Mouse (Mus musculus): Measurements from ENCODE around the gene Ttll5.
A peak's percentile ranks its signal among the peaks of the same experiment; 100 is the strongest.

Gene Ttll5

DNA sequence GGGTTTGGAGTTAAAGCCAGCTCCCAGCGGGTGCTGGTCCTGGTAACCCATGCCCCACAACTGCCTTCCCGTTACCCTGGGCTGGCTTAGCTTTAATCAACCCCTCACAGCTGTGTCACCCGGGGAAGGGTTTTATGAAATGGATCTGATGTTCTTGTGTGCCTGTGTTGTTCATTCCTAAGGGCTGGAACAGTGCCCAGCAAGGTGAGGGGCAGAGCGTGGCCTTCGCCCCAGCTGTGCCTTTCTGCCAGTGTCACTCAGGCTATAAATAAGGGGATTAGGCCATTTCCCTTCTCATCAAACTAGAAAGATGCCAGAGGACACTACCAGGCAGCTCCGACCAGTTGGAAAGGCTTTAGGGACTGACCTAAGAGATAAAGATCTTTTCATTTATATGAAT is 225.4 kb downstream of the Ttll5 start:
- DNase-seq (ENCODE audit: low read depth, low spot score), result peak; percentile 27

DNA sequence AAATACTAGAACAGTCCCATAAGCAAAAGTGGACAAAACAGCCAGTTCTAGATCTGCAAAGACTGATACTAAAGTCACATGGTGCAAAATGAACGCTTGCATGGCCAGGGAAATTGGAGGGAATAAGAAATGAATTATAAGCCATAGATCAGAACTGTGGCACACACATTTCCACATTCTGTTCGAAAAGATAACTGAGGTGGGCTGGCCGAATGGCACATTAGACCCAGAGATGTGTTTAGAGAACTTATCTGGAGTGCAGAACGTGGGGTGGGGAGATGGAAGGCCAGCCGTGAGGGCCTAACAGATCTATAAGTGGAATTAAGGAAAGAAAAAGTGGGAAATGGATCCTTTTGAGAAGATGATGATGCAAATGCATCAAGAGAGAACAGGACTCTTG is 227.0 kb downstream of the Ttll5 start:
- DNase-seq (ENCODE audit: low read depth, low spot score), result no peak

DNA sequence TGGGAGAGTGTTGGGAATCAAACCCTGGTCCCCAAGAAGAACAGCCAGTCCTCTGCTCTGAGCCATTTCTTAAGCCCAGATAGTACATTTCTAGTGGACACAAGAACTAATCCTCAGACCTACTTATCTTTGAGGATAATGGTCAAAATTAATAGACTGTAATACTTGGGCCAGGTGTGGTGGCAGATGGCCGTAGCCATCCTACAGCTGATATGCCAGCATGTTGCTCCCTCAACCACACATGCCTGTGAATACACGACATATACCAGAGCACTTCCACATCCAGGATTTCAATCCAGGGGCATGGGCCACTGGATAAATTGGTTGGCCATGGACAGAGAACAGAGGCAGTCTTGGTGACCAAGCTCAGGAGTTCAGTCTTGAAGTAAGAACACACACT is 230.8 kb downstream of the Ttll5 start:
- no peak for DNase-seq (ENCODE audit: low read depth, low spot score)

DNA sequence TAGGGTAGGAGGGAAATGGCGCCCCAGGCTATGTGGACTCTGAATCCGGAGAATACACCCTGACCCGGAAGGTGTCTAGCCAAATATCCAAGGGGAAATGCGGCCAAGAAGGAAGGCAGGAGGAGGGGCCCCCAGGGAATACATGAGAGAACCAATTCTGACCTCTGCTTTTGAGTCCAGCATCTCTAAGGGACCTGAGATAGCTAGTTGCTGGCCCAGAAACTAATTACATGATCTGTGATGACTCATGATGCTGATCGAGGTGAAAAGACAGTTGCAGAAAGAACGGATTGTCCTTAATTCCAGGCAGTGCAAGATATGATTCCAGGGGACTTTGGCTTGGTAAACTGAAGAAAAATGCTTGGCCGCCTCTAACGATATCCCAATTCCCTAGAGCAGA is 232.5 kb downstream of the Ttll5 start:
- peak; percentile 73 for DNase-seq (ENCODE audit: low read depth, low spot score)

DNA sequence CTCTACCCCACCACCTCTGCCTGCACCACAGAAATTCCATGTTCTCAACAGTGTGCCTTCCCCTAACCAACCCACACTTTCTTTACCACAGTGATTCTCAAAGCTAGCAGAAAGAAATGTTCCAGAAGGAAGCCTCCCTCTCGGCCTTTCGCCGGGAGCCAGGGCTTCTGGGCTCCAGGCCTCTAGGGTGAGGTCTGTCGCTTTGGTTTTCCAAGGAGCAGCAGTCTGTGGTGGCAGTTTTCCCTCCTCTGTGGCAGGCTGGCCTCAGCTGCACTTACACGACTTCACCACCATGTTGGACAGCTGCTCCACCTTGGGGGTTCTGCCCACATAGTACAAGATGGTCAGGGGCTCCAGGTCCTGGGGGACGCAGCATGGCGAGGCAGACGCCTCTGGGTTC is 233.1 kb downstream of the Ttll5 start:
- no peak for DNase-seq (ENCODE audit: low read depth, low spot score)

DNA sequence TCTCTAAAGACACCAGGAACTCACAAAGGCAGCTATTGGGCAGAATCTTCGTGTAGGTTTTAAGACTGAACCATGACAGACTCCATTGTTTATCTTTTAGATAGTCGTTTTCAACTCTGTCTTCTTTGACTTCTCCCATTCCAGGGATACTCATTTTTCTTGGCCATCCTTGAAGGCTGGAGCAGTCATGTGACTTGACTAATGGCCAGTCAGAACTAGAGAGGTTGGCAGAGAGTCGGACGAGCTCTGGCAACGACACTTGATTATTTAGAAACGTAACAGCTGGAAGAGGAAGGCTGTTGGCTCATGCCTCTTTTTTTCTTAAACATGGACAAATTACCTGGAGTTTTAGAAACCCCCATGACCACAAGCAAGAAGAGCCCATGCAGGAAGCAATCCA is 234.9 kb downstream of the Ttll5 start:
- DNase-seq (ENCODE audit: low read depth, low spot score), result no peak

DNA sequence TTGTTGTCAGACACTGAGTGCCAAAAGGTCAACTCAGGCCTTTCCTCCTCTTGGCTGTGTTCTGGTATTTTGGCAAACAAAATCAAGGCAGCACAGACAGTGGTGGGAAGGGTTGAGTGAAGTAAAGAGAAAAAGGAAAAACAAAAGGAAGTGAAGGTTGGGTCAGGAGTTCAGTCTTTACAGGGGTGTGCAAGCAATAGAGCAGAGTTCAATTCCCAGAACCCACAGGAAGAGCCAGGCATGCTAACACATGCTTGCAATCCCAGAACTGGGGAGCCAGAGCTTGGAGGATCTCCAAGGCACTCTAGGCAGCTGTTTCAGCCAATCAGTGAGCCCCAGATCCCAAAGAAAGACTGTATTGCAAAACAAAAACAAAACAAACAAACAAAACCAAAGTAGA is 240.3 kb downstream of the Ttll5 start:
- no peak for DNase-seq (ENCODE audit: low read depth, low spot score)

DNA sequence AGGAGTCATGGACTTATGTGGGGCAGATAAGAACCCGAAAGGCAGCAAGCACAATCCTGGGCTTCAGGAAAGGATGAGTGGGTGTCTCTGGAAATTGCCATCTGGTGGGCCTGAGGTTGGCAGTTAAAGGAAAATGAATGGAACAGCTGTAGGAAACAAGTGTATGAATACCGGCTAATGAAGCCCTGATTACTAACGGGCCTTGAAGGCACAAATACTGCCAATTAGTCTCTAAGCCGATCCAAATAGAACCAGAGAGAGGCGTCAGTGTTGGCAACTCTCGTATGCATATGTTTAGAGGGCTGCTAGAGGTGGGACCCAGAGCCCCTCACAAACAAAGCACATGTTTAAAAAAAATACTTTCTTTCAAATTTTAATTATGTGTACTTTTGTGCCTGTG is 247.0 kb downstream of the Ttll5 start:
- no peak for DNase-seq (ENCODE audit: low read depth, low spot score)

DNA sequence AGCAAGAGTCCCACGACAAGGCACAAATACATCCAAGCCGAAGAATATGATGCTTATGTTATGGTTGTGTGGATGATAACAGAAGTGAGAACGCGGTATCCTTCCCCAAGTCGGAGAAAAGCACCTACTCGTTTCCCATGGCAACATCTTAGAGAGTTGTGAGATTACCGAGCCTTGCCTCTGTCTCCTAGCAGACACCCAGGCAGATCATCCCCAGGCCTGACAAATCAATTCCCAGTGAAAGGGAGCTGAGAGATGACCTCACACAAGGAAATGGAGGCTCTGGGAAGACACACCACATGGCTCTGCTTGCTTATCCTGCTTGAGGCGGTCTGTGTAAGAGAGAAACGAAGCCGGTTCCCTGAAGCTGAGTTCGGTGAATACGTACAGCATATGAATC is 250.2 kb downstream of the Ttll5 start:
- DNase-seq (ENCODE audit: low read depth, low spot score), result no peak

DNA sequence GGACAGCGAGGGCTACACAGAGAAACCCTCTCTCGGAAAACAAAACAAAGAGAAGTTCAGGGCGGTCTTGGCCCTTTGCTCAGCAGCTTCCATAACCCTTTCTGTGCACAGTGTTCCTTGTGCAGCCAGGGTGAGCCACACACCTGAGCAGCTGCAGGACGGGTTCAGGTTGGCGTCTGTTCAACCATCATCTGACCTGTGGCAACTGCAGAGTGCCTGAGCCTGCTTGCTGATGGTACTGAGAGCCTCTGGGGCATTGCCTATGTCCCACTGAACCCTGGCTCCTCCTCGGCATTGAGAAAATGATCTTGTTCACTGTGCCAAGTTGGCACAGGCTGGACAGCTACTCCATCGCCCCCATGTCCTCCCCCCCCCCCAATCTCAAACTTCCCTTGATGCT is 250.9 kb downstream of the Ttll5 start:
- DNase-seq (ENCODE audit: low read depth, low spot score), result no peak

DNA sequence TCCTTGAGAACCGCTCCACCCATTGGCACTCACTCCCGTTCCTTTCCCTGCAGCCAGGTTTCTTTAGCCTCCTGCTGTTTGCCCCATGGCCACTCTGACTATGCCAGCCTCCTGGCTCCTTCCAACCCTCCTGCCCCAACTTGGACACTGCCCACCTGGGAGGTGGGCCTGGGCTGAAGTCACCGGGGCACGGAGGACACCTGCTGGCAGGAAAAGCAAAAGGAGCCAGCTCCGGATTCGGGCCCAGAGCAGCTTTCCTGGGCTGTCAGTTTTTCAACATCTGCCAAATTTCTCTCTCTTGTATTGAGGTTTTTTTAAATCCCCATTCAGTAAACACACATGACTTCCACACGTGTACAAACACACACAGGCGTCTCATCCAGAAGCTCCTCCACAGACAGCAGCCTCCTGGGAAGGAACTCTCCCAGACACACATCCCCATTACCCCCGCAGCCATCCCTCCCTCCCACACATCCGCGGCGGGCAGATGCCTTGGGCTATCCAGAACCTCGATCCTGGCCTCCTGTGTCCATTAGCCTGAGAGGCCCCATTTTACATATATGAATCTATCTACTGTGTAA is 252.0 kb downstream of the Ttll5 start:
- no peak for DNase-seq (ENCODE audit: low read depth, low spot score)

DNA sequence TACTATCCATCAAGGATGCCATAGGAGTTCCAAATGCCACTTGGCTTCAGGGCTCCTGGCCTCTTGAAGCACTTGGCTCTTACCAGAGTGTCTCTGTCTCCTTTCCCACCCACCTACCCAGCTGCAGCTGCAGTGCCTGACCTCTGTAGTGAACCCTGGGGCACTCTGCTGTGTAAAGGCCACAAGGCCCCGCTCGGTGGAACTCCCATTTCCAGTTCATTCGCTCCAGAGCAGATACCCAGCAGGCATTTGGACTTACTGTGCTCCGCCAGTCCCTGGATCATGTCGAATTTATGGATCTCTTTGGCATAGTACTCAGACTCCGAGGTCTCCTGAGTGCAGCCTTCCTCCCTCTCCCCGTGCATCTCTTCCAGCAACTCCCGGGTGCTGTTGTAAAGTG is 252.9 kb downstream of the Ttll5 start:
- no peak for DNase-seq (ENCODE audit: low read depth, low spot score)

DNA sequence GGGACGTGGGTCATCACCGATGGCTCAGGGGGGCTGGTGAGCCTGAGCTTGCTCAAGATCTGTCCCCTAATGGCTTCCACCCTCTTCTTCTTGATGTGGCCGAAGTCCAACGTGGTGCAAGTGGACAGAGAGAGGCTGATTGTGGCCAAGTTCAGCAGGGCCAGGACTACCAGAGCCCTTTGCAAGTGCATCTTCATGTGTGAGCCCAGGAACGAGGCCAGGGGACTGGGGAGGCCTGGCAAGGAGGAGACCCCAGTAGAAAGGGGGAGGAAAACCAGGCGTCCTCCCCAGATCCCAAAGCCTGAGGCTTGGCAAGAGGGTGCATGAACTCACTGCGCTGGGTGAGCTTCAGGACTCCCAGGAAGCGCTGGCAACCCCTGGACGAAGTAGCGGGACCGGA is 253.3 kb downstream of the Ttll5 start:
- no peak for DNase-seq (ENCODE audit: low read depth, low spot score)

DNA sequence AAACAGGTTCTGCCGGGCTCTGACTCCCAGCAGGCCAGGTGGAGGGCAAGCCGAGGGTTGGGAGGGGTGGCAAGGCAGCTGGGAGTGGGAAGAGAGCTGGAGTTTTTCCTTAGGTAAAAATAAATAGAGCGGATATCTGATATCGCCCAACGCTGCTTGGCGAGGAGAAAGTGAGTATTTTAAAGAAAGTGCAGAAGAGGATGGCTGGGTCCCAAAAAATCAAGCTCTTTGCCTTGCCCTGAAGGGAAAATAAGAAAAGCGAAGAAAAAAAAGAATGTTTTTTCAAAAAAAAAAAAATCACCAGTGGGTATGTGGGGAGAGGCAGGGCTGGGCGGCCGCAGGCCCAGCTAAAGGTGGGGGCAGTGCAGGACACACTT is 253.7 kb downstream of the Ttll5 start:
- no peak for DNase-seq (ENCODE audit: low read depth, low spot score)

DNA sequence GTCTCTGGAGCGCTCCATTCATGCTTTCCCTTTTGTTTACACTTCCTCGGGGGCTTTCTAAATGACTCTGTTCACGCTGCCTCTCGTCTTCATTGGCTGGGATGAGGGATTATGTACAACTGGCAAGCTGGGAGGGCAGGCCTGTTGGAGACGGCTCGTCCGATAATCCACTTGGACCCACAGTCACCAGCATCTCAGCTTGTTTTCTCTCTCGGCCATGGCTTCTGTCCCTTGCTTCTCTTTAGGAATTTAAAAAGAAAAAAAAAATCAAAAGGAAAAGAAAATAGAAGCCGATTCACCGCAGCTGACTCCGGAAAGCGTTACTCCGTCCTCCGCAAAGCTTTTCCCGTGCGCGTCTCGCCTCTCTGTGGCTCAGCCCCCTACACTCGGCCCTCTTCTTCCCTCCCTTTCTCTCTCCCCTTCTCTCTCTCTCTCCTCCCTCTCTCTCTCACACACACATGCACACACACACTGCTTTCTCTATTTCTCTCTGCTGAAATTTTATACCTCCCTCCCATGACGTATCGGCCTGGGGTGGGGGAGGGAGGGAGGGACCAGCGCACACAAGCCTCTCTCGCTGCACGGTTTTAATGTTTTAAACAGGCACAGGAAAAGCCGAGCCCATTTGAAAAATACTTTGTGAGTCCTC is 254.2 kb downstream of the Ttll5 start, which contains the start of gene Tgfb3:
TSS of gene Tgfb3 (minus strand) at position 489 of the 649 bp plus-strand sequence.
- DNase-seq (ENCODE audit: low read depth, low spot score), result peak; percentile 86

DNA sequence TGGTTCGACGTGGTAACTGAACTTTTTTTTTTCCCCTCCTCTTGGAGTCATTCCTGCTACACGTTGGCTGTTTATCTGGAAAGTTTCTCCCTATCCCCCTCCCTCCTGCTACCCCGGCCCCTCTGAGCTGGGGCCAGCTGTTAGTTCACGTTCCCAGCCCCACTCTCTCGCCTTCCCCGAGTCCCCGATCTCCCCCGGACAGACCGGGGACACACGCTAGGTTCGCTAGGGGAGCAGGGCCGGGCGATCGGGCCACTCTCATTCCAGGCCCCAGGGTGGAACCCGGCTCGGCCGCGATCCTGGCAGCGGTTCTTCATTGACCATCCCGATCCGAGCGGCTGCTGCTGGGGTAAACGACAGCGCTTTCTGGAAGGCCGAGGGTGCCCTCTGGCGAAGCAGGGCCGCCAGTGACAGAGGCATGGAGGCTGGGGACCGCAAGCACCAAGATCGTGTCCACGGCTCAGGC is 254.8 kb downstream of the Ttll5 start:
- peak; percentile 87 for DNase-seq (ENCODE audit: low read depth, low spot score)

DNA sequence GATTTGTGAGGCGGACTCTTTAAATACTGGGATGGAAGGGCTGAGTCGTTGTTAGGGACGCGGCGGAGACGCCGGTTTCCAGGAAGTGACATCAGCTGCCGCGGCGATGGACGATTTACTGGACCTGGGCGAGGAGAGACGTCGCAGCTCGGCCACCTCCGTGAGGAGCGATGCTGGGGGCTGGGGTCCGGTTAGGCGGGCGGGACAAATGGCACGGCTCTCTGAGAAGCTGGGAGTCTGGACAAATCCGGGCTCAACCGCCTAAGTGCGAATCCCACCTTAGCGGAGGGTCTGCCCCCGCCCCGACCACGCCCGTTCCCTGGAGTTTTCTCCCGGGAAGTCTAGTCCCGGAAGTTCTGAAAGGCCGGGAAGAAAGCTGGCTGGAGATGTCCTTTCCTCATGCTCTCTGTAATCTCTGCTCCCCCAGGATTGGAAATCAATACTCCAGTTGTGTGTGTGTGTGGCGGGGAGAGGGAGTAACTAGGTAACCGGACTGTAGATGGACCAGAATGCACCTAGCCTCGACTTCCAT is 258.1 kb downstream of the Ttll5 start, which contains the start of gene Ift43:
TSS of gene Ift43 (plus strand) at position 61 of the 532 bp plus-strand sequence.
- DNase-seq (ENCODE audit: low read depth, low spot score), result peak; percentile 77

DNA sequence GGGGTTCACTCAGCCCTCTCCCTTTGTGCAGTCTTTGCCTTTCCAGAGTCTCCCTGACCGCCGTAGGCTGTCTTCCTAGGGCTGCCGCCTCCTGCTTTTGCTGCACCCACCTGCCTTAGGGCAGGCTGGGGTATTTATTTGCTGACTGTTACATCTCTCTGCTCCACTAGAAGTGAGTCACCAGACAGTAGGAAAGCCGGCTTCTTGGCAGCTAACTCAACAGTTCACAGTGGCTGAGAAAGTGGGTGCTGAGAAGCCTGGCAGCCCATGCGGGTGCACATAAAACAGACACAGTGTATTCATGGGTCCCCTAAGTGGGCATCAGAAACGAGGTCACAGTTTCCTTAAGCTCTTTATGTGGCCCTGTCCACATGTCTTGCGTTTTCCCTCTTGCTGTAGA is 261.4 kb downstream of the Ttll5 start:
- DNase-seq (ENCODE audit: low read depth, low spot score), result no peak

DNA sequence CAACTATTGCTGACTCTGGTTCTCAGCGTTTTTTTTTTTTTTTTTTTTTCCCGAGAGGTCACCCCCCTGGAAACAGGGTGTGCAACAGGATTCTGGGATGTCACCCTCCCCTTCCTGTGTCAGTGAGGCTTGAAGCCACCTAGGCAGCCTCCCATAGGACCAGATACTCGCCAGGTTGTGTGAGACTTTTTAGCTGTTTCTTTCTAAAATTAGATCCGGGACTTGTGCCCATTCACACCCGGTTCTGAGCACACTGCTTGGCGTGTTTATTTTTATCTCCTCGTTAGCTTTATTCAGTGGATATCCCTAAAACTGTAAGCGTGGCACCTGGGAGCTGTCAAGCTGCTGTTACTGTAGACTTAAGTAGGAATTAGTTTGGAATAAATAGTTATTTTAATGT is 262.1 kb downstream of the Ttll5 start:
- DNase-seq (ENCODE audit: low read depth, low spot score), result no peak

DNA sequence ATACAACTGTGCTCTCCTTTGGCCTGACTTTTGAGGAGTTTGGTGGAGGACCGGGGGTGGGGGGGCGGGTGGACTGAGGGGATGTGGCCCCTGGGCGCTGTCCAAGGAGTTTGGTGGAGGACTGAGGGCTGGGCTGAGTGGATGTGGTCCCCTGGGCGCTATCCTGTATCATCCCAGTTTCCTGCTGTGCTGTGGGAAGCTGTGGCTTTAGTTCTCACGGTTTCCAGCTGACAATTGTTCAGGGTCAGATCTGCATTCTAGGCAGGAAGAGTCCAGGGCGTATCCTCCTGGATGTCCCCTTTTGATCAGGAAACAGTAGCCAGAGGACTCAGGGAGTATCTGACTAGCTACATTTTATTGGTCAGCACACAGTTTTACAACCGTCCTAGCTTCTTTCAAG is 263.6 kb downstream of the Ttll5 start:
- DNase-seq (ENCODE audit: low read depth, low spot score), result peak; percentile 46

DNA sequence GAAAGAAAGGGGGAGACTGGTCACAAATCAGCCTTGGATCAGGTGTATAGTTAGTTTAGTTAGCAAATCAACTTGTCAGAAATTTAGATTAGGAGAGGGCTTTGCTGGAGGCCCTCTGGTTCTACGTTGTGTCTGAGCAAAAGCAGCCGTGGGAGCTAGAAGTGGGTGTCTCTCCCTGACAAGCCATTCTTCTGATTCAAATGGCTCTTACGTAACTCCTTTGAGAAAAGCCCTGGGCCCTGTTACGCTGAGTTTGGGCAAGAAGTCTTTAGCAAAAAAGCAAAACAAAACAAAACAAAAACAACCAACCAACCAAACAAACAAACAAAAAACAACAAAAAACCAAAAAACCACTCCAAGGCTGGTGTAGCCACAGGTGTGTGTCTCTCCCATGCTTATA is 266.3 kb downstream of the Ttll5 start:
- DNase-seq (ENCODE audit: low read depth, low spot score), result no peak

DNA sequence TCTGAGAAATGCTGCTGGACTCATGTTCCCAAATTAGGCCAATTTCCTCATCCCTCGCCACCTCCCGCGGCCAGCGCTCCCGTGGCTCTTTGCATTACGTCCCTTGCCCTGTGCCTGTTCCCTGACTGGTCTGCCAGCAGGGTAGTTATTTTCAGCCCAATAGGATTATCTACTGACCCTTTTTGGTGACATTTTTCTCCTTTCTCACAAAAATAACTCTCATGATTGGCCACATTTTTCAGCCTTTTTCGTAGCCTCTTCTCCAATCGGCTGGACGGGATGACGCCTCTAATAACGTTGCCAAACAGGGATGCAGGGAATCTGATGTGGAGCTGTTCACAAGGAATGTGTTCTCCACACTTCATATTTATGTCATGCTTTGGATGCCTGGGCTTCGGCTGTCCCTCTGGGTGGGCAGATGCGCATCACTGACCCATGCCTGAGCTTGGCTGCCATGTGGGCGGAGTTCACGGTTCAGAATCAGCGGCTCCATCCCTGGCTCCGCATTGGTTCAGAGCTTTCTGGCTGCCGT is 267.2 kb downstream of the Ttll5 start:
- DNase-seq (ENCODE audit: low read depth, low spot score), result peak; percentile 58

DNA sequence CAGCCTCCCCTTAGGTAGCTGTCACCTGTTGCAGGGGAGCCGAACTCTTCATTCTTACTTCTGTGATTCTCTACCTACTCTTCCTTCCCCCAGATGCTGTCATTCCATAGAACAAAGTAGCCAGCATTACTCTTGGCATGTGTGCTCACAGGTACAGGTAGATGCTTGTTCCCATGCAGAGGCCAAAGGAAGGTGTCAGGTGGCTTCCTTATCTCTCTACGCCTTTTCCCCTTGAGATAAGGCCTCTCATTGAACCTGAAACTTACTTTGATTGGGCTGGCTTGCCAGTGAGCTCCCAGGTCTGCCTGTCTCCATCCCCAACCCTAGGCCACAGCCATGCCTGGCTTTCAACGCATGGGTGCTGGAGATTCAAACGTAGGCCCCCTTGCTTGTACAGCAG is 269.6 kb downstream of the Ttll5 start:
- no peak for DNase-seq (ENCODE audit: low read depth, low spot score)

All from skeletal muscle tissue, adult 2 months (tissue).